Mouse (Mus musculus) urinary bladder, postnatal 4 days (tissue): ENCODE data around the gene Nck2.
A peak's percentile ranks its signal among the peaks of the same experiment; 100 is the strongest.

Experiments used
- DNase-seq, 2 experiments: peaks; one replicate each; pipeline ENCODE4 v3.0.0; 2021 to 2022; ENCODE audit warnings: low spot score in 2 of 2

Gene Nck2

DNA sequence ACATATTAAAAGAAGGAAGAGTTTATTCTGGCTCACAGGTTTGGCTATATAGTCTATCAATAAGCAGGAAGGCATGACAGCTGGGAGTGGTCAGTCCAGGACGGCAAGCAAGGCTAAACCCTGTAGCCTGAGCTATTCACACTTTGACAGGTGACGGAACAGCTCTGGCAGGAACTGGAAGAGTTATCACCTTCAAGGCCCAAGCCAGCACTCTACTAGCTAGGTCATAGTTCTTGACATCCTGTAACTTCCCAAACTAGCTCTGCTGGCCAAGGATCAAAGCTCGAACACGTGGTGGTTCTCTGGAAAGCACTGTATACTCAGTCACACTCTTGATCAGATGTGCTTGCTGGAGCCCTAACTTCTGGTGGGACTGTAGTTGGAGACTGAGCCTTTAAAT lies 10.5 kb upstream of the Nck2 start:
- no peak for DNase-seq

DNA sequence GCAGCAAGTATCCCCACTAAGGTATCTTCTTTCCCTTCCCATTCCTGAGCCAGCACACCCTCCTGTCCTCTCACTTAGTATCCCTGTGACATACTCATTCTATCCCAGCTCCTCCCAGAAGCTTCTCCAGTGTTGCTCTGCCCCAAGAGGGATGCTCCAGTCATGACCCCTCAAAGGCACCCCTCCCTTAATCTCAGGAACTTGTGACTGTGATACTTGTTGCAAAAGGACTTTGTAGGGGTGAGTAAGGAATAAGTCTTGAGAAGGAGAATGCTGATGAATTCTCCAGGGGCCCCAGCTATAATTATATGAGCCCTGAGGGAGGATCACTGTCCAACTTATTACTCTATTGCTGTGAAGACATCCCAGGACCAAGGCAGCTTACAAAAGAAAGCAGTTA lies 7.8 kb upstream of the Nck2 start:
- DNase-seq, result no peak

DNA sequence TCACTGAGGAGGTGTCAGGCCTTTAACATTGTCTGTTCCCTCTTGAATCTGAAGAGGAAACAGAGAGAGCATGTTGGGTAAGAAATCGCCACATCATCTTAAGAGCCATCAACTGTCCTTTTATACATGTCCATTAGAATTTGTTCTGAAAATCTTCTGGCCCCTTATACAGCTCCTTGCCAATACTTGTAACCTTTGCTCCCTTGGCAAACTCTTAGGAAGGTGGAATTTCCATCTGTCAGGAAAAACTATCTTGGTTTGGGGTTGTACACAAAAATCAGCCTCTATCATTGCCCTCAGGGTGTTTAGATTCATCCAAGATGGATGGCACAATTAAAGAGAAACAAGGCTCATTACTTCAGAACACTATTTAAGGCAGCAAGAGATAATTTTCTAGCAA lies 5.1 kb upstream of the Nck2 start:
- no peak for DNase-seq

DNA sequence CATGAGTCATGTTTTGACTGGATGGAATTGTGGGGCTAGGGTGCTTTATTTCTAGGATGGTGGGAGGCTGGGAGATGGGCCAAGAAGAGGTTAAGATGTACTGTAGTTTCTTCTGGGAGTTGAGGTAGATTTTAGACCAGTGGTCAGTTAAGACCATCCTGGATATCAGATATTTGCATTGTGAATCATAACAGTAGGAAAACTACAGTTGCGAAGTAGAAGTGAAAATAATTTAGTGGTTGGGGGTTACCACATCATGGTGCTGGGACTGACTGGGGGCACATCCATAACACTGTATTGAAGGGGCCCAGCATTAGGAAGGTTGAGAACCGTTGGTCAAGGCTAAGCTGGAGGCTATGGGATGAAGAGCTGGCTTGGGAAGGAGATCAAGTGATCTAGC lies 1.8 kb upstream of the Nck2 start:
- DNase-seq, result no peak

DNA sequence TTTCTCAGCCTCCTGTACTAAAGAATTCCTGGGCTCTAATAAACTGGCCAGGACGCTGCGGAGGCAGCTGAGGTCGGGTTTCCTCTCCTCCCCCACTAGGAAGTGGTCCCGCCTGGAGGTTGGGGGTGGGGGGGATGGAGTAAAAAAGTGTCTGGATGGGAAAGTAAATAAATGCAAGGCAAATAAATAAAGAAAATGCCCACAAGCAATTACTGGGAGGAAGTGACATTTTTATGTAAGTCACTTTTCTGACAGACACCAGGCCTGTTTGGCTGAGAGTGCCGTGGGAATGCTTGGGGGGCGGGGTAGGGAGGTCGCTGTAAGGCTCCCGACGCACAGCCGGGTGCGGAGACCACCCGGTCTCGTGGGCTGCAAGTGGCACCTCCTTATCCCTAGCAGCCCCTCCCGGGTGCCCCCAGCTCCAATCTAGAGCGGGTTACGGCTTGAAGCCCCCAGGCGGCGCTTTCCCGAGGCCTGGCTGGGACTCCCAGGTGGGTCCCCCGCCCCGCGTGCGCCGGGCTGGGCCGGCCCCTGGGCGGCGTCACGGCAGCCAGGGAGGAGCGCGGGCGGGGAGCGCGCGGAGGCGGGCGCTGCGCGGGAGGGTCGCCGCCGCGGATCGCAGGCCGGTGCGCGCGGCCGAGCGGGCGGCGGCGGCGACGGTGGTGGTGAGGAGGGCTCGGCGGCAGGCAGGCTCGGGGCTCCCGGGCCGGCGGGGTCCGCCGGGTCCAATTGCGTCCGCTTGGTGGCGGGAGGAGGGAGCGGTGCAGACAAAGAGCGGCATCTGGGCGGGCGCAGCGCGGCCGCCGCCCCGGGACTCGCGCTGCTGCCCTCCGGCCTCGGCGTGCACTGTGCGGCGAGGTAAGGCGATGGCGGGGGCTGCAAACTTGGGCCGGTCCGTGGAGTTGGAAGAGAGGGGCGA lies 1.1 kb downstream of the Nck2 start:
- peak; percentile 76 to 77 for DNase-seq

DNA sequence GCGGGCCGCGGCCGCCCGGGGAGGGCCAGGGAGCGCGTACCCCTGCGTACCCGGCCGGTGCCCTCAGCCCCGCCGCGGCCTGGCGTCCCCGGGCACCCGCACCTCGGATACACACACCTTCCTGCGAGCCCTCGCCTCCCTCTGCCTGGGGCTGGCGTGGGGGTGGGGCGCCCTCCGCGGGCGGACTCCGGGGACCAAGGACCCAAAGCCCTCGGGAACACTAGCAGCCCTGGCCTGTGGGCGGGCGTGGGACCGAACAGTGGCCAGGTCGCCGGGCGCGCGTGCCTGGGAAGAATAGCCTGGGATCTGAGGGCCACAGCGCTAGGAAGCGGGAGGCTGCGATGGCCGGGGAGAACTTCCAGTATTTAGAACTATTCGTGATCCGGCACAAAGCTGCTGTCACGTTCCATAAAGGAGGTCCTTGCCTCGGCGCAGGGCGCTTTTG lies 1.7 kb downstream of the Nck2 start:
- peak; percentile 50 to 71 for DNase-seq

DNA sequence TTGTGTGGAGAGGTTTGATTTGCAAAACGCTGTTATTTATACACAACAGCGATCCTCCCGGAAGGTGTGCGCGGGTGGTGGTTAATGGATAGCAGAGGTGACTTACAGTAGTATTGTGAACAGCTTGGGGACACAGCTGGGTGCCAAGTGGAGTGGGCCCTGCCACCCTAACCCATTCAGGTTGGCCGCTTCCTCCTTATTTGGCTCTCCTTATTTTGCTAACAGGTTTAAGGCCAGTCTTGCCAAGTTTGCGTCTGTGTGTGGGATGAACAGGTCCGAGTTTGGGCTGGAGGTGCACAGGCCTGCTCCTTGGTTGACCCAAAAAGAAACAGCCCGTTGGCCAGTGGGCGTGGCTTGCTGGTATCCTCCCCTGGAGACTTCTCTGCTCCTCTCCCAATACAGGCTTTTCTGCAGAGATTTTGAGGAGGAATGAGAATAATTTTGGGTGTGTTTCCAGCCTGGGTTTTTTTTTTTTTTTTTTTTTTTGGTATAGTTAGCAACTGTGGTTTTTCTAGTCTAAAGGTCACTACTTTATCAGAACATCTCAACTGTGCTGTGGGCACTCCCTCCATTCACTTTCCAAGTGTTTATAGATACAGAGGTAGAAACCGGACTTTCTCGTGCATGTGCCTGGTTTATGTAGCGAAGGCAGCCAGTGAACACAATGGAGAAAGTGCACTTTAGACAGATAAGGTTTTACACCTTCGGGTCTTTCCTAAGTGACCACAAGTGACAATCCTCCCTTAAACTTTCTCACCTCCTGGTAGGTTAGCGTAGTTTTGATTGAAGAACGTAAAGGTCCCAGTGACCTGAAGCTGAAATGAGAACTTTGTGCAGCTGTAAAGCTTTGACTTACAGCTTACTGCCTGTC lies 2.6 kb downstream of the Nck2 start:
- DNase-seq, result peak; percentile 30 to 65

DNA sequence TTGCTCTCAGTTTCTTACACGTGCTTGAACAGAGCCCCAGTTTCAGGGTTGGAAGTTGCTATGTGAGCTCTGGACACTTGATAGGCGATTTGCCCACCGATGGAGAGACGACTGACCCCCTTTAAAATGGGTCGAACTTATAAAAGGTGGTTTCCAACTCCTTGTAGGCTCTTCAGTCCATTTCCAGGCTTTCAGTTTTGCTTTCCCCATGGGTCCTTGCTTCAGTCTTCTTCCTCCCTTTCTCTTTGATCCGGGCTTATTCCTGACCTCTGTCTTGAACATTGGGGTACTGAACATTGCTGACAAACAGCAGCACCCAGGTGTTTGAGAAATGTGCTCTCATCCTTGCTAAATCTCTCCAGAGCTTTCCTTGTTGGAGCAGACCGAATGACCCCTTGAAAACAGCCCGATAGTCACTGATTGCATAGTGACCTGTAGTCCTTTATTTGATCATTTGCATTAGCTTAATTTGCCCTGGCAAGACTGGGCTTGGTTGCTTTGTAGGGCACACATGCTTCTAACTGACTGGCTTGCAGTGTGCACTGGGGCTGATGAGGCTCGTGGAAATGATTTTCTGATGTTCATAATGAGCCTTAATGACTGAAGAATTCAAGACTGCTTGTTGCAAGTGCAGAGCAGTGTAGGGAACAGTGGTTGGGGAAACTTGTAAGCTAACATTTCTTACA lies 3.4 kb downstream of the Nck2 start:
- no peak for DNase-seq

DNA sequence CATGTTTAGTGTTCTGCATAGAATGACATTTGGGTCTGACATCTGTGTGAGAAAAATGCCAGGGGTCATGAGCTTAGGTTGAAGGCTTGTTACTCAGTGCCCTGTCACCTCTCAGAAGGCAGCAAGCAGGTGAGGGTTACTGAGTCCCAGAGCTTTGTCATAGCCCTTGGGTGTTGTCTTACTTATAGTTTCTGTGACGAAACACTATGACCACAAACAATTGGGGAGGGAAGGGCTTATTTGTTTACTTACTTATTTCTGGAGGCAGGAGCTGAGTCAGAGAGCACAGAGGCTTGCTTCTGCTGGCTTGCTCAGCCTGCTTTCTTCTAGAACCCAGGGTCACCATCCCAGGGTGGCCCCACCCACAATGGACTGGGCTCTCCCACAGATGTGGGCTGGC lies 6.4 kb downstream of the Nck2 start:
- no peak for DNase-seq

DNA sequence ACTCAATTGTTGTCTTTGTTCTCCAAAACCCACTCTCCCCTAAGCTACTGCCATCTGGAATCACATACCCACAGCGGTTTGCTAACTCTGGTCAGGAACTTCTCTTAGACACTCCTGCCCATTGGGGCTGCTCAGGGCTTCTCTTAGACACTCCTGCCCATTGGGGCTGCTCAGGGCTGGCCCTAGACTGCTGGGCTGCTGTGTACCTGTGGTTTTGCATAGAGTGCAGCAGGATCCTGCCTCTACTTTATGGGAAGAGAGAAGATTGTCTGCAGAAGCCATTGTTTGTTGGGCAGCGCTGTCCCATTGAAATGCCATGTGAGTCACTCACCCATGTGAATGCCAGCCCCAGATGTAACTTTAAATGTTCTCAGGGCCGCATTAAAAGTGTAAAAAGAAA lies 9.3 kb downstream of the Nck2 start:
- DNase-seq, result no peak

DNA sequence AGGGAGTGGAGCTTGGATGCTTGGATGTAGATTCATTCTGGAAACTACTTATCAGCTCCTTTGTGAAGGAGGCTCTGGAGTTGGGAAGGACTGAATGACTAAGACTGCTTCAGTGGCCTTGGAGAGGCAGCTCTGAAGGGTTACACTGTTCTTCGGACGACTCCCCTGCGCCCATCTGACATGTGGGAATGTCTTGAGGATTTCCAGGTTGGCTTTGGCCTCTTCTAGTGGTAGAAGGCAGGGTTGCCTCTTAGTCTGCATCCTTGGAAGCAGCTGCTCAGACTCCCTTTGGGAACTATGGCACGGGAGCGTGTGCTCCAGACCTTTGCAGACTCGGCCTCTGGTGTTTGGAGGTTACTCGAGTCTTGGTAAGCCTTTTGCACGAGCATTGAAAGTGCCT lies 10.4 kb downstream of the Nck2 start:
- no peak for DNase-seq

DNA sequence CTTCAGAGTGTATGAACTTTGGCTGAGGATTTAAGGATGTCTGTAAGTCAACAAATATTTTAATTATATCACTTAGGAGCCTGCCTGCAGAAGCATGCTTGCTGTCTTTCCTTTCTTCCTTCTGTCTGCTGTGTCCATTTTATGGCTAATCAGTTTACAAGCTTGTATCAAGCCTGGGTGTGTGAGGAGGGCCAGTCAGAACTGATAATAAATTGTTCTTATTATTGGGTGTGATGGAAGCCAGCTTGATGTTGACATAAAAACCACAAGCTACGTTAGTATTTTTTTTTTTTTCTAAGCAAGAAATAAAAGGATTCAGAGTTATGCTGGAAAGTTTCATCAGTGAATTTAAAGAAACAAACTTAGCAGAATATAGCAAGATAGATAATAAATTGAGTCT lies 10.8 kb downstream of the Nck2 start:
- no peak for DNase-seq

DNA sequence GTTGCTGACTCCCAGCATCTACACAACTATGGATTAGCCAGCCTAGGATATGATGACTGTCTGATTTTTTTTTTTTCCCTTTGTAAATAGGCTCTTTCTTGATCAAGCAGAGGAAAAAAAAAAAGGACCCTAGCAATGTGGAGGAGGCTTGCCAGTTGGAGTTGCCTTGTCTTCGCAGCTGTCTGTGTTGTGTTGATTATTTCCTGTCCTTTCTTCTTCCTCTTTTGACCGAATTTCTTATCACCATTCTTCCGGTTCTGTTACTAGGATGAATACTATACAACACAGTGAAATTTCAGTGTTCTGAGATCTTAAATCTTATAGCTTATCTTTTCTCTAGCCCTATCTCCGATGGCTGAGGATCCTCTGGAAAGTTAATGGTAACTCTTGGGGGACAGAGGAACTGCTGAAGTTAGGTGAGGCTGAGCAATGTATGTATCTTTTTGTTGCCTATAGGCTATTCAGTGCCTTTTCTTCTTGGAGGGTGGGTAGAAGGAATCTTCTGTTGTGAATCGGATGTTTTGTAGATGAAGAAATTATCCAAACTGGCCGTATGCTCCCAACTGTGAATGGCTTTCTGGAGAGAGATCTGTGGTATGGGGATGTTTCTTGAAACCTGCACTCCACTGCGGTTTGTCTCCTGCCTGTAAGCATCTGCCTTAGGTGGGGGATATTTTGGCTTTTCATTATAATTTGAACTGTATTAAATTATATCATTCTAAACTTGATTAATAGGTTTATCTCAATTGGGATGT lies 12.8 kb downstream of the Nck2 start:
- DNase-seq, result no peak

DNA sequence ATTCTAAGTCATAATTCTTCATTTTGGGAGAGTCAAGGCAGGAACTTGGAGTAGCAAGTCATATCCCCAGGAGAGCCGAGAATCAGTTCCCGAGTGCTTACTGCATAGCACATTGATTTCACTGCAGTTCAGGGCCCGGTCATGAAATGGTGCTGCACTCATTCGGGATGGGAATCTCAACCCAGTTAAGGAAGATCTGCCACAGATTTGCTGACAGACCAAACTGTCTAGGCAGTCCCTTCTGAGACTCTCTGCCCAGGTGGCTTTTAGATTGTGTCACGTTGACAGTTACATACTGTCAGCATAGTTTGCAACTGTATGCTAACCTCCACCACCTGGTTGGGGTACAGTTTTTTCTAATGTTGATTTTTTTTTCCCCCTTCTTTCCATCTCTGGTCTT lies 16.1 kb downstream of the Nck2 start:
- DNase-seq, result no peak

DNA sequence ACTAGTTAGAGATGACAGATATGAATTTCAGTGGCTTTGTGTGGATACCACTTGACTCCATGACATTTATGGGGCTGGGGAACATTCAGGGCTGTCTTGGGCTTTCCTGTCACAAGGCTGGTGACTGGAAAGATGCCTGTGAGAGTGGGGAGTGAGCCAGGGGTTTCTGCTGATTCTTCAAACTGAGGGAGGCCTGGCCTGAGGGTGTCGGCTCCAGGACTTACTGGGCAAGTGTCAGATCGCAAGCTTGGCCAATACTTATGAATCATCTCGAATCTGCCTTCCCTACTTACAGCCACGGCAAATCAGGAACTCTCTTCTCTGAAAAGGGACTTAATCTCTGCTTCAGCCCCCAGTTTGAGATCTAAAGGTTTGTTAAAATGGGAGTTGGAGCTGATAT lies 18.3 kb downstream of the Nck2 start:
- DNase-seq, result no peak

DNA sequence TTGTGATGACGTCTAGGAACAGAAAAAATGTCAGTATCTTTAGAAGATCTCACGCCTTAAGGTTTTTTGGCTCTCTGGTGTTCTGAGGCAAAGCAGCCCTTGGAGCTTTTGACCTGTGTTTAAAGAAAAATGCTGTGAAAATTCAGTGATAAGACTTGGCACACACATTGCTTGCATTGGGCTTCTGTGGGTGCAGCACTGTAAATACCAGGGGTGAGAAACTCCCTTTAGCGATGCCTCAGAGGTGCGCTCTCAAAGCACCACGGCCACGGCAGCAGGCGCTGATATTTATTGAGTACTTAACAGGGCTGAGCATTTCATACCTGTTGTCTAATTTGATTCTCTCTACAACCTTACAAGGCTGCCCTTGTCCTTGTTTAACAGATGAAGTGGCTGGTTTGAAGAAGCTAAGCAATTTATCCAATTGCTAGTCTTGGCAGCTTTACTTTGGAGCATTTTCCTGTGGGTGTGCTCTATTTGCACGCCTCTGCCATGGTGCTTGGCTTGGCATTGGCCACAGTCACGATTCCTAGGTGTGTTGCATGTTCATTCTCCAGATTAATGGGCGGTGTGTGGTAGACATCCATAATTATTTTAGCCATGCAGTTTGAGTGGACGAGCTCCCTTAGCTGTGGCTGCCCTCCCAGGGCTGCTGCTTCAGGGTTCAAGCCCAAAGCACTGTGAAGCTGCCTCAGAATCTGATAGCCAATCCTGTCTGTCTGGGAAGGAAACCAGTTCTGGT lies 19.7 kb downstream of the Nck2 start:
- DNase-seq, result no peak

DNA sequence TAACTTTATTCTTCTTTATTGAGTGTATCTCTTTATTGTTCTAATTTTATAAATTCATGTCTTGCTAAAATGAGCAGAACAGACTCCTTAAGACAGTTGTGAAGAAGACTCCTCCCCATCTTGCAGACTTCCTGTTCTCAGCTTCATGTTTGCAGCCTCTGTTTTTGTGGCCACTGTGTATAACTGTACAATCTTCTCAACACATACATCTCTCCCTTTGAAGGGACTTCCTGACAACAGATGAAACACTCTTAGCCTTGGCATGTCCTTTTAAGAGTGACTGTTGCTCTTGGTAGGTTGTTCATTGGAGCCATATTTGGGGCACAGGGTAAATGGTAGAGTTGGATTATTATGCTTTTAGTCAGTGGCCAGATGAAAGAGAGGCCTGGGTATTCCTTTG lies 20.6 kb downstream of the Nck2 start:
- no peak for DNase-seq

DNA sequence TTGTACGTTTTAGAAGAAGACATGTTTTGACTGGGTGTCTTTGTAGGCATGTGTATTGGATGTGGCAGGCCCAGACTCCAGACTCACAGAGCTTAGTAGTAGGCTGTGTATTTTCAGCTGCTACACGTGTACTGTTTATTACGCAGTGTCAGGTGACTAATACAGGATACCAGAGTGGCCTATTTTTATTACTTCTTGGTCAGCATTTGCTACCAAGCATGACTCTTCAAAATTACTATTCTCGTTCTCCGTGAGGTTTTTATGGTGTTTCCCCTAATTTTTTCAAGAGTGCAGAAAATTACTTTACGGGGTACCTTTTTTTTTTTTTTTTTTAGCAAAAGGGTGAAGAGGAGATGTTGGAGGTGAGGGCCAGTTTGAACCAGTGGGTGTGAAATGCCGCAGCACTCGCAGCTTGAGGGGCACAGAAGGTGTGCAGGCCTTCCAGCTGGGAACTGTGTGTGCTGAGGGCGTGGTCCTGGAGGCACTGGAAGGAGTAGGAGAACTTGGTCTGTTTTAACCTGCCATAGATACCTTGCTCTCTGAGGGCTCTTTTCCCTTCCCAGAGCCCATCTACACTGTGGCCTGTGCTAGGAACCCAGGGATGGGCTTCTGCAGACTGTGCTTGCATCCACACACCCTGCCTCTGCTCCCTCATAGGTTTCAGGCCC lies 21.7 kb downstream of the Nck2 start:
- no peak for DNase-seq

DNA sequence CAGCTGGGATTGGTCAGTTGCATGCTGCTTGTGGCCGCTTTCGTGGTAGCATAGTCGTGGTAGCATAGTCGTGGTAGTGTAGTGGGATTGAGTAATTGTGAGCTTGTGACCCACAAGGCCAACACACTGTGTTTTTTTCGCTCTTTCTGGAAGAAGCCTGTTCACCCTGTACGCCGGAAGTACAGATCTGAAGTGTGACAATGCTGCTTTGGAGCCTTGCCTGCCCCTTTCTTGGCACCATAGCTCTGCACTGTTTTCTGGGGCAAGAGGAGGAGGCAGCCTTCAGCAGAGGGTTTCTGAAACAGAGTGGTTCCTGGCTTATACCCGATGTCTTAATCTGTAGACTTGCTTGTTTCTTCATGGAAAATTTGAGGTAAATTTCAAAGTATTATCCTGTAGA lies 23.3 kb downstream of the Nck2 start:
- no peak for DNase-seq

DNA sequence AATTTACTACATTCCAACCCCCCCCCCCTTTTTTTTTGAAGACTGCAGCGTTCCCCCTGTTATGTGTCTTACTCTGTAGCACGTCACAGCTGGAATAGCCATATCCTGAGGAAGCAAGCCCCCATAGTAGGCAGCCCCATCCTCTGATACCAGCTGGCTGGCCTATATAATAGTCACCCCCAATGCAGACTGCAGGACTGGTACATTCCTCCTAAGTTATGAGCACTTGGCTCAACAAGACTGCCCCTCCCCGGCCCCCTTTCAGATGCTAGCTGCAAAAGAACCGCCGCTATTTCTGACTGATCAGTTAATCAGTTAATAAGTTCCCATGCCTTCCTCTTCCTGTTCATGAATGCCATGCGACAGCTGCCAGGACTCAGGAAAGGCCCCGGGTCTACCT lies 23.8 kb downstream of the Nck2 start:
- DNase-seq, result no peak
